7 mouse cellular contexts compared by ENCODE assay signal in genomic region chr14:103098587-103099235, GRCm38 (mm10). TPM values are rescaled to one million over a fixed set of nuclear protein-coding genes. Genes with fewer than 3 reads are reported as not detected.
DNase-seq lines count a peak whose midpoint lies in the region; ATAC-seq and TF ChIP-seq lines count a peak whose summit lies in the region.

No protein-coding gene starts in this region.

- H3K4me3 ChIP-seq in intestine, postnatal 0 days (ENCODE audit: low read depth, low read length) = peak overlapping the region; percentile 74
- H3K4me3 ChIP-seq in limb, embryonic 13.5 days = peak overlapping the region; percentile 87
- H3K4me3 ChIP-seq in midbrain, embryonic 15.5 days = peak overlapping the region; percentile 97

- peaks cover 4% of the 10 kb centered on the region; the same call in 1 of the 2 replicates for H3K36me3 ChIP-seq in intestine, postnatal 0 days (ENCODE audit: control insufficient read depth, insufficient read depth)
- H3K36me3 ChIP-seq in limb, embryonic 13.5 days = peaks cover 13% of the 10 kb centered on the region
- H3K36me3 ChIP-seq in midbrain, embryonic 15.5 days (replicated peaks) = no peaks in the 10 kb centered on the region

- peak; percentile 95 for DNase-seq in adrenal gland, postnatal 14 days
- DNase-seq in embryo, embryonic 11.5 days (ENCODE audit: low read depth, low spot score) = peak; percentile 76
- DNase-seq in gastrocnemius, postnatal 4 days (ENCODE audit: low spot score in 2 of 2) = peak; percentile 82 to 92
- peak; percentile 76 to 86 for DNase-seq in spleen, adult 18-20 months

- WGBS in intestine, postnatal 0 days = under 1% methylated on average over 68 of the region's 86 CpGs
- WGBS in limb, embryonic 13.5 days = under 1% methylated on average over 51 of the region's 86 CpGs
- 2% methylated on average over 69 of the region's 86 CpGs for WGBS in midbrain, embryonic 15.5 days

- peak overlapping the region; percentile 97 for H3K9ac ChIP-seq in intestine, postnatal 0 days (ENCODE audit: low read depth, low read length)
- peak overlapping the region; percentile 98 for H3K9ac ChIP-seq in limb, embryonic 13.5 days
- peak overlapping the region; percentile 98 for H3K9ac ChIP-seq in midbrain, embryonic 15.5 days

- H3K27me3 ChIP-seq in intestine, postnatal 0 days (replicated peaks; ENCODE audit: control insufficient read depth, insufficient read depth, low read length) = no peaks in the 10 kb centered on the region
- H3K27me3 ChIP-seq in limb, embryonic 13.5 days = no peaks in the 10 kb centered on the region
- no peaks in the 10 kb centered on the region for H3K27me3 ChIP-seq in midbrain, embryonic 15.5 days (replicated peaks)

- 0 out of 2 replicates have a peak, but pooled peaks cover 8% of the 10 kb centered on the region for H3K4me1 ChIP-seq in intestine, postnatal 0 days (replicated peaks; ENCODE audit: control insufficient read depth, insufficient read depth, low read length)
- H3K4me1 ChIP-seq in limb, embryonic 13.5 days = peaks cover 15% of the 10 kb centered on the region
- peaks cover 30% of the 10 kb centered on the region for H3K4me1 ChIP-seq in midbrain, embryonic 15.5 days

- H3K4me2 ChIP-seq in intestine, postnatal 0 days (replicated peaks; ENCODE audit: low read depth) = peak overlapping the region; percentile 69
- peak overlapping the region; percentile 77 for H3K4me2 ChIP-seq in limb, embryonic 13.5 days (replicated peaks)
- peak overlapping the region; percentile 83 for H3K4me2 ChIP-seq in midbrain, embryonic 15.5 days

- no peaks in the 10 kb centered on the region for H3K9me3 ChIP-seq in intestine, postnatal 0 days (ENCODE audit: control insufficient read depth)
- H3K9me3 ChIP-seq in limb, embryonic 13.5 days = no peaks in the 10 kb centered on the region
- H3K9me3 ChIP-seq in midbrain, embryonic 15.5 days = no peaks in the 10 kb centered on the region

- H3K27ac ChIP-seq in intestine, postnatal 0 days (ENCODE audit: low read depth, low read length) = peak overlapping the region; percentile 100
- peak overlapping the region; percentile 99 for H3K27ac ChIP-seq in limb, embryonic 13.5 days
- peak overlapping the region; percentile 98 for H3K27ac ChIP-seq in midbrain, embryonic 15.5 days

- TF ChIP-seq CTCF in intestine, postnatal 0 days (IDR thresholded peaks at IDR 0.05; ENCODE audit: low read depth) = no peak

- peak; percentile 75 for ATAC-seq in intestine, postnatal 0 days
- peak; percentile 80 for ATAC-seq in limb, embryonic 13.5 days (ENCODE audit: low FRiP score, low read depth)
- peak; percentile 87 for ATAC-seq in midbrain, embryonic 15.5 days (replicated peaks)

RNA-seq across cellular contexts. Expression of gene Fbxl3, which starts 0.7 kb away (rescaled TPM):
- 69.7 and 89.3 TPM in 2 replicates for total RNA-seq in adrenal gland, postnatal 14 days (2021)
- 10 to 100 TPM; 52.2 to 63.6 TPM for total RNA-seq in gastrocnemius, postnatal 4 days (2021)
- polyA plus RNA-seq in intestine, postnatal 0 days (2015; fragmentation: Nextera tagmentation; extraction: Ambion mirVana) = 21.7 and 22.1 TPM in 2 replicates
- polyA plus RNA-seq in limb, embryonic 13.5 days (2015; fragmentation: Nextera tagmentation; extraction: Ambion mirVana) = 22.1 and 23.4 TPM in 2 replicates
- polyA plus RNA-seq in midbrain, embryonic 15.5 days (2015; fragmentation: Nextera tagmentation; extraction: Ambion mirVana) = 21.4 and 22.0 TPM in 2 replicates

RNA-seq across cellular contexts. Expression of gene Cln5, which starts 28.7 kb away (rescaled TPM):
- total RNA-seq in adrenal gland, postnatal 14 days (2021) = 24.1 and 26.0 TPM in 2 replicates
- total RNA-seq in gastrocnemius, postnatal 4 days (2021) = 10 to 100 TPM; 14.4 to 15.2 TPM
- polyA plus RNA-seq in intestine, postnatal 0 days (2015; fragmentation: Nextera tagmentation; extraction: Ambion mirVana) = 15.7 and 17.1 TPM in 2 replicates
- polyA plus RNA-seq in limb, embryonic 13.5 days (2015; fragmentation: Nextera tagmentation; extraction: Ambion mirVana) = 31.3 and 31.9 TPM in 2 replicates
- polyA plus RNA-seq in midbrain, embryonic 15.5 days (2015; fragmentation: Nextera tagmentation; extraction: Ambion mirVana) = 11.6 and 12.1 TPM in 2 replicates

RNA-seq across cellular contexts. Expression of gene Acod1, which starts 51.9 kb away (rescaled TPM):
- total RNA-seq in adrenal gland, postnatal 14 days (2021) = not detected in 2 replicates
- not detected for total RNA-seq in gastrocnemius, postnatal 4 days (2021)
- polyA plus RNA-seq in intestine, postnatal 0 days (2015; fragmentation: Nextera tagmentation; extraction: Ambion mirVana) = not detected in 2 replicates
- not detected in 2 replicates for polyA plus RNA-seq in limb, embryonic 13.5 days (2015; fragmentation: Nextera tagmentation; extraction: Ambion mirVana)
- 0.13 TPM in 1 of 2 replicates, not detected in the other for polyA plus RNA-seq in midbrain, embryonic 15.5 days (2015; fragmentation: Nextera tagmentation; extraction: Ambion mirVana)

Comparison
In these comparisons a context has a peak if more than half of its experiments do, and no peak if none do; other contexts are left out.
1. Peak in every context shown above with its lines: DNase-seq, ATAC-seq, H3K4me3 ChIP-seq and H3K27ac ChIP-seq.